Mouse (Mus musculus) lung, postnatal 0 days (tissue): Measurements from ENCODE around the gene Gm5767.

Experiments used
- CTCF ChIP-seq: IDR thresholded peaks from 2 replicates; pipeline ENCODE4 v1.5.1; 2016; ENCODE audit warnings: antibody characterized with exemption, mild to moderate bottlenecking
- EP300 ChIP-seq: IDR thresholded peaks from 2 replicates; pipeline ENCODE4 v1.6.1; 2016; ENCODE audit warnings: antibody characterized with exemption, mild to moderate bottlenecking, control low read depth

DNA sequence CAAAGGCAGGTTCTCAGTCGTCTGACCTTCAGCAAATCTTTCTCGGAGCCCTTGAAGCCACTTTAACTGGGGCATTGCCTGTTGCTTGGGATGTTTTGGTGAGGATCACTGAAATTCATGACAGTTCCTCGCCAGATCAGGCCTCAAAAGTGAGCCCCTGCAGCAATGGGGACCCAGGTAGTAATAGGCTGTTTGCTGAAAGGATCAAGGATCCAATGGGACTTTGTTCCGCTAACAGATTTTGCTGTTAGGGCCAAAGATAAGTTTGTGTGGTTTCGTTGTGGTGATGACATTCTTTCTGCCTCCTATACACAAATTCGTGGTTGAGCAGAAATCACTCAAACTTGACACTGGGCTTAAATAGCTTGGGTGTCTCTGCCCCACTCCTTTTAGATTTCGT lies 42.4 kb upstream of the Gm5767 start:
- TF ChIP-seq CTCF, result no peak
- TF ChIP-seq EP300, result no peak
